Mouse (Mus musculus): ENCODE data around the gene Cfap74. TPM values are rescaled to one million over a fixed set of nuclear protein-coding genes. Genes with fewer than 3 reads are reported as not detected.

Gene Cfap74
- total RNA-seq, 2 experiments from 2014 or later = 13.8 to 16.2 TPM

DNA sequence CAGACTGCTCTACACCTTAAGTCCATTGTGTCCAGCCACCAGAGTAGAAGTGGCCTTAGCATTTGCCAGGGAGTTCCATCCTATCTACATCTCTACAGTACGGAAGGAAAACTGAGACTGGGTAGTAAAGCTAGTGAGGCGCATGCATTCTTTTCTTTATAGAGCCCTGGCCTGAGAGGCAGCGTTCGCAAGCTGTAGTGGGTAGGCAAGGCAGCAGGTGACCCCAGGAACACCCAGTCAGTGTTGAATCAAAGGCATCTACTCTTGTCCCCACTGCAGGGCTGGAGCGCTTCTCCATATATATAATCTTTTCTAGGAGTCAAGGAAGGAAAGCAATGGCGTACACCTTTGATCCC is 73.1 kb downstream of the Cfap74 start:
- H3K4me3 ChIP-seq = no peak overlapping the region; the same call in 1 of the 2 replicates
- DNase-seq (ENCODE audit: low spot score in 2 of 2) = no peak
- H3K27ac ChIP-seq = peak overlapping the region; percentile 73
- TF ChIP-seq CTCF (conservative IDR thresholded peaks at IDR 0.05) = no peak

DNA sequence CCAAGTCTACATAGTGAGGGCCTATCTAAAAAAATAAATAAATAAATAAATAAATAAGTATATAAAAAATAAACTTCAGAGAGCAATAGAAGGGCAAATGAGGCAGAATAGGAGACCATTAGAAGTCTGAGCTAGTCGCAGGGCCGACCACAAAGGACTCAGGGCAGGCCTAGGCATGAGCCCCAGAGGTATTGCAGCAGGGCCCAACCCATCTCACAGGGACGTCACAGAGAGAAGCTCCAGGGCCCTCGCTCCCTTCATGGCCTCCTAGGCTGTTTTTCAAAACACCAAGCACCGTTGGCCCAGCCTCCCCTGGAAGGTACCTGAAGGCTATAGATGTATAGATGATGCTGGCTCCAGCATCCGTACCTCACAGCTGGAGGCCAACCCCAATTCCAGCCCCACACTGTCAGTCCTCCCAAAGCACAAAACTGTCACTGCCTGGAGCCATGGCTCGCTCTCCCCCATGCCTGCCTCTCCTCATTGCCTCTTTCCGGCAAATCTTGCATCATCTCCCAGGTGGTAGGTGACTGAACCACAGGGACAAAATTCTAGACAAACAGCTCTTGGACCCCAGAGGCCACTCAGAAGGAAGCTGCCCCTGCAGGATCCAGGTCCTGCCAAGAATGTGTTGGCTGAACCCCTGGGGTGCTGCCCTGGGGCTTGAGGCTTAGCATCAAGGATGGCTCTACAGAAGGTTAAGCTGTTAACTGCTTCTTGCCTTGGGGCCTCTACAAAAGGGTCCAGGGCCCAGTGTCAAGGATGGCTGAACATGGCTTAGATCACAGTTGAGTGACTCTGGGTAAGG is 73.9 kb downstream of the Cfap74 start:
- TF ChIP-seq CTCF (conservative IDR thresholded peaks at IDR 0.05) = no peak
- H3K4me3 ChIP-seq = no peak overlapping the region
- DNase-seq (ENCODE audit: low spot score in 2 of 2) = no peak

DNA sequence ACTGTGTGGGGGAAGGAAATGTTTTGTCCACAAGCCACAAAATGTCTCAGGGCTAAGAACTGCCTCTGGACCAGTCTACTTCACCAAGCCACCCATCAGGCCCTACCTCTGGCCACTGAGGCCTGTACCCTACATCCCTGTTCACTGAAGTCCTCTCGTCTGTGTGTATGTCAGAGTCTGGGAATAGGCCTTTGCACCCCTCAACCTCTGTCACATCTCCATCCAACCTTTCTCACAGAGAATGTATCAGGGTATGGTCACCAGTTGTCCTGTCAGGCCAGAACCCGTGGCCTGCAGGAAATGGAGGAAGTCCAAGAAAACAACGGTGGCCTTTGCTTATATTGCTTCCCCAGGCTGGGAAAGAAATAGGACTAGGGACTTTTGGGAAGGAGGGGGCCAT is 76.5 kb downstream of the Cfap74 start:
- TF ChIP-seq CTCF (conservative IDR thresholded peaks at IDR 0.05) = no peak
- no peak overlapping the region for H3K4me3 ChIP-seq
- H3K27ac ChIP-seq = no peak overlapping the region
- DNase-seq (ENCODE audit: low spot score in 2 of 2) = no peak

More for the DNA sequence above, 73.9 kb downstream of the Cfap74 start:
- no peak overlapping the region; the same call in 1 of the 2 replicates for H3K27ac ChIP-seq

- Histone ChIP-seq H3K27ac (peak overlapping the region; percentile 71), H3K4me3 (no peak overlapping the region)
- TF ChIP-seq CTCF (conservative IDR thresholded peaks at IDR 0.05) = no peak
- DNase-seq (ENCODE audit: low spot score in 2 of 2) = no peak
These were observed 78.8 kb downstream of the Cfap74 start for GRCm38 (mm10) chr4:155487746-155488145.

GRCm38 (mm10) chr4:155488232-155489025 is 79.4 kb downstream of the Cfap74 start:
- H3K27ac ChIP-seq = peak overlapping the region; percentile 71
- H3K4me3 ChIP-seq = no peak overlapping the region
- TF ChIP-seq CTCF (conservative IDR thresholded peaks at IDR 0.05) = no peak
- DNase-seq (ENCODE audit: low spot score in 2 of 2) = peak in 1 of 2 experiments; percentile 24

- Histone ChIP-seq H3K27ac (peak overlapping the region; percentile 71), H3K4me3 (no peak overlapping the region)
- TF ChIP-seq CTCF (conservative IDR thresholded peaks at IDR 0.05) = no peak
- DNase-seq (ENCODE audit: low spot score in 2 of 2) = no peak
These were observed 80.3 kb downstream of the Cfap74 start for GRCm38 (mm10) chr4:155489101-155489970.

DNA sequence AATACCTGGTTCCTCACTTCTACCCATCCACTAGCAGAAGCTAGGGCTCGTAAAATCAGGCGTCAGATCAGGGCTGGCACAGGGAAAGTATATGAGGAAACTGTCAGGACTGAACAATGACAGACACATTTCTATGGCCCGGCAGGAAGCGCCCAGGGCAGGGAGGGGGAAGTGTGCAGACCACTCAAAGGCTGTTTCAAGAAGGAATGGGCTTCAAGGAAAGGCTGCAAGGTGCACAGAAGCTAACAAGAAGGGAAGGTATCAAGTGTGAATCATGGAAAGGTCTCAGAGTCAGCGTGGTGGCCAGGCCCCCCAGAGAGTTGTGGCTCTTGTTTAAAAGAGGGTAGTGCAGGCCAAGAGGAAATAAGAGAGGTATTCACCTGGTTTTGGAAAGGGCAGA is 81.5 kb downstream of the Cfap74 start:
- H3K27ac ChIP-seq = peak overlapping the region; percentile 97
- H3K4me3 ChIP-seq = peak overlapping the region; percentile 68
- no peak for TF ChIP-seq CTCF (conservative IDR thresholded peaks at IDR 0.05)
- DNase-seq (ENCODE audit: low spot score in 2 of 2) = no peak

GRCm38 (mm10) chr4:155490990-155491504 is 82.1 kb downstream of the Cfap74 start, which contains the start of gene Gnb1:
Gene Gnb1 (plus strand): TSS chr4:155491361.
- DNase-seq (ENCODE audit: low spot score in 2 of 2) = peak; percentile 89 to 97
- peak within 1 kb of the TSS; percentile 97 for H3K27ac ChIP-seq
- peak within 1 kb of the TSS; percentile 97 for H3K4me3 ChIP-seq
- no peak for TF ChIP-seq CTCF (conservative IDR thresholded peaks at IDR 0.05)

DNA sequence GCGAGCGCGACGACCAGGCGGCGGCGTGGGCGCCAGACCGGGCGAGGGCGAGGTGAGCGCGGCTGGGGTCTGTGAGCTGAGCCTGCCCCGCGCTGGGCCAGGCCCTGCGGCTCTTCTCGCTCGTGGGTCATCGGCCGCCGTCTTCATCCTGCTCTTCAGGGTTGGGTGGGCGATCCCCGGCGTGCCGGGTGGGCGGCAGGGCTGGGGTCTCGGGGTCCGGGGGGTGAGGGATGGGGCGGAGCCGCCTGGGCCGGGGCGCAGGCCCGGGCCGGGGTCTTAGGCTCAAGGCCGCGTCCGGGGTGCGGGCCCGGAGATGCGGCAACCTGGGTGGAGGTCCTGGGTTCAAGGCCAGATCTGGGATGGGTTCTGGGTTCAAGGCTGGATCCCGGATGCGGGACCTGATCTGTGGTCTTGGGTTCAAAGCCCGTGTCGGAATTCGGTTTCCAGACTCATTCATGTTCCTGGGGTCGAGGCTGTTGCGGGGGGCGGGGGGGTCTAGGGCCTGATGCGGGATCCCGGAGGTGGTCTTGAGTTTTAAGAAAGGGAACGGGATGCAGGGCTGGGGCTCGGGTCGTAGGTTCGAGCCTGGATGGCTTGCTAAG is 82.6 kb downstream of the Cfap74 start:
- no peak for DNase-seq (ENCODE audit: low spot score in 2 of 2)
- TF ChIP-seq CTCF (conservative IDR thresholded peaks at IDR 0.05) = no peak
- peak overlapping the region; percentile 97 for H3K27ac ChIP-seq
- H3K4me3 ChIP-seq = peak overlapping the region; percentile 97

GRCm38 (mm10) chr4:155492131-155492633 is 83.2 kb downstream of the Cfap74 start:
- peak overlapping the region; percentile 97 for H3K27ac ChIP-seq
- H3K4me3 ChIP-seq = peak overlapping the region; percentile 97
- peak; percentile 34 for TF ChIP-seq CTCF (conservative IDR thresholded peaks at IDR 0.05)
- DNase-seq (ENCODE audit: low spot score in 2 of 2) = peak in 1 of 2 experiments; percentile 19

DNA sequence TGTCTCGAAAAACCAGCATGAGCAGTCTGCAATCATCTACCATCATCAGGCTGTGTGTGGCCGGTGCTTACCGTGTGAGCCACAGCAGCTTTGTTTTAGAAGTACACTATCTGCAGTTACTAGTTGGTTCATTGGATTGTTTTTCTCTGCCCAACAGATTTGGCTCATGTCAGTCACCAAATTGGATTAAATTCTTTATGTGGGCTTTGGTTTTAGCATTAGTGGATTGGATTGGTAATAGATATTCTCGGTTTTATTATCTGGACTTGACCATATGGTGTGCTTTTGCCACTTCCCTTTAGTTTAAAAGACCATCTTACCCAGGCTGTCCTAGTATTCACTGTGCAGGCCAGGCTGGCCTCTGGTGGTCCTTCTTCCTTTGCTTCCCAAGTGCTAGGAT is 85.9 kb downstream of the Cfap74 start:
- H3K4me3 ChIP-seq = no peak overlapping the region
- DNase-seq (ENCODE audit: low spot score in 2 of 2) = no peak
- no peak for TF ChIP-seq CTCF (conservative IDR thresholded peaks at IDR 0.05)
- peak overlapping the region; percentile 39; the same call in 1 of the 2 replicates for H3K27ac ChIP-seq

DNA sequence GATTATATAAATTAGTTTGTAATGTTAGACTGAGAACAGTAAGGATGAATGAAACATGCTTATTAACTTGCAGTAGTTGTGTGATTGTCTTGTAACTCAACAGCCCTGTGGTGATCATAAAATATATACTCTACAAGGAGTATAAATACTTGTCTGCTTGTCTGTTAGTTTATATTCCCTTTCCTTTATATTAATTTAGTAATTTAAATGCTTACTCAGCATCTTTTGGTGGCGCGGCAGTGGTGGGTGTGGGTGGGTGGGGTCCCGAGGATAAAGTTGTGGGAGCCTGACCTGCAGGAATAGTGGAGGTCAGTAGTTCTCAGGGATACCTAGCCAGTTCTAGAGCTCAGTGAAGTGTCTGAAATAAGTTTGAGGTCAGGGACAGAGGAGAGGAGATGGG is 89.0 kb downstream of the Cfap74 start:
- Histone ChIP-seq H3K27ac (no peak overlapping the region), H3K4me3 (no peak overlapping the region)
- DNase-seq (ENCODE audit: low spot score in 2 of 2) = no peak
- TF ChIP-seq CTCF (conservative IDR thresholded peaks at IDR 0.05) = no peak

All from layer of hippocampus, adult 2 months (tissue).